Mouse (Mus musculus): Measurements from ENCODE around the gene Eml5. TPM values are rescaled to one million over a fixed set of nuclear protein-coding genes. Genes with fewer than 3 reads are reported as not detected.
A peak's percentile ranks its signal among the peaks of the same experiment; 100 is the strongest.

Eml5 gene
- total RNA-seq (2021): 10 to 100 TPM; 48.0 to 48.6 TPM
- long read RNA-seq, experiment 1, partial matches to known transcripts: 1 of 2 reads
- long read RNA-seq, experiment 1, other reads (novel, unspliced or antisense): 1 of 2 reads
- long read RNA-seq, experiment 2, partial matches to known transcripts: 1 of 8 reads
- long read RNA-seq, experiment 2, other reads (novel, unspliced or antisense): 7 of 8 reads

DNA sequence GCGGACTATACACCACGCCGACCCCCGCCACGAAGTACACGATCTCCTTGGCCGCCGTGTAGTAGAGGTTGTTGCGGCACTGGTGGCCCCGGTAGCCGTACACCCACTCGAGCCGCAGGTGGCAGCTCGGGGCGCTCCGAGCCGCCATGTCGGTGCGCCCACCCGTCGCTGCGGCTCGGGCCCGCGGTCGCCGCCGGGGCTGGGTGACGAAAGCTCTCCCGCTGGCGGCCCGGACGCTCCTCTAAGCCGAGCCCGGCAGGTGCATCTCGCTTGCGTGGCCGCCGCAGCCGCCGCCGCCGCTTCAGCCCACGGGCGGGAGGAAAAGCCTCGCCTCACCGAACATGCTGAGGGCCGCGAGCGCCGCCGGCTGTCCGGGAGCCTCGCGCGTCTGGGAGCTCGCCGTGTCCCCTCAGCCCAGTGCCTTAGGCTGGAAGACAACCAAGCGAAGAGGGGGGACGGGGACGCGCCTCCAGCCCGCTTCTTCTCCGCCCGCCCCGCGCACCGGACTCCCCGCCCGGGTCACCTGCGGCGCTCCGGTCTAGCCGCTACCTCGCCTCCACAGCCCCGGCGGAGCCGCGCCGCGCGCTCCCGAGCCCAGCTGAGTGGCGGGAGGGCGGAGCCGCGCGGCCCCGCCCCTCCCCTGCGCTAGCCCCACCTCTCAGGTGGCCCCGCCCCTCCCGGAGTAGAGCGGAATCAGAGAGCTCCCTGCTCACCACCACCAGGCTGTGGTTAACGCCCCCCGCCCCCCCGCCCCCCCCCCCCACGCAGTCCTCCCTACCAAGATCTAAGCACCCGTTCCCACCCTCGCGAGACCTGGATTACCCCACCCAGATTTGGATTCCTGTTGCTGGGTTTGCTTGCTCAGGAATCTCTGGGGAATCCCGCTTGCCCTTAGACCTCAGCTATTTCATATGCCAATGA, at the start of gene Eml5:
Eml5 (minus strand) TSS at position 604 of the 921 bp plus-strand sequence.
- DNase-seq (ENCODE audit: low spot score in 2 of 2): peak; percentile 59 to 65

DNA sequence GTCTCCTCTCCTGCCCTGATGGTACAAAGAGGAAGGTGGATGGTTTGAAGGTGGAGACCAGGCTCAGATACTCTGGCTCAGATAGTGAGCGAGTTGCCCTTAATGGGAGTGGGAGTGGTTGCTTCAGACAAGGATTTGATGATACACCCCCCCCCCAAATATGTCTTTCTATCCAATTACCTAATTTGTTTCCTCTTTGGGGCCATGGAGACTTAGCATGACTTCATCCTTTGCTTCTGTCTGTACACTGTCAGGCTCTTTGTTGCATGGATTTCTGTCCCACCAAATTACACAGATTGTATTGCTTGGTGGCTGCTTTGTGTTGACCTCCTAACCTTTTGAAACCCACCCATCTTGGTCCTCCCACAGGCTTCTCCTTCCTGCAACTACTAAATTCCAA, 31.6 kb upstream of the Eml5 start:
- DNase-seq (ENCODE audit: low spot score in 2 of 2): no peak

DNA sequence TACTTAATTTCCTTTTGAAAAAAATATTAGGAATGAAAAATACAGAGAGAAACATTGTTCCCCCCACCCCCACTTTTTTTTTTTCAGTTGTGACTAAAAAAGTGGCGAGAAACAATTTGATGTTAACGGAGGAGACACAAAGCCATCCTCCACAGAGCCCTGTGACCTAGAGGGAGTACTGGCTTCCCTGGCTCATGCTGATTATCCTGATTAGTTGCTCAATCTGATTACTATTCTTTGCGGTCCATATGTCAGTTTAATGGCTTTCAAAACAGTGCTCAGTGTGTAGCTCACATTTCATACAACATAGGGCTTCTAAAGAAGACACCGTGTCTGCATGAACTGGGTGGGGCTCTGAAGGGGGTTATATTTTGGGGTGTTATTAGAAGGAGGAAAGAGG, 31.2 kb upstream of the Eml5 start:
- no peak for DNase-seq (ENCODE audit: low spot score in 2 of 2)

DNA sequence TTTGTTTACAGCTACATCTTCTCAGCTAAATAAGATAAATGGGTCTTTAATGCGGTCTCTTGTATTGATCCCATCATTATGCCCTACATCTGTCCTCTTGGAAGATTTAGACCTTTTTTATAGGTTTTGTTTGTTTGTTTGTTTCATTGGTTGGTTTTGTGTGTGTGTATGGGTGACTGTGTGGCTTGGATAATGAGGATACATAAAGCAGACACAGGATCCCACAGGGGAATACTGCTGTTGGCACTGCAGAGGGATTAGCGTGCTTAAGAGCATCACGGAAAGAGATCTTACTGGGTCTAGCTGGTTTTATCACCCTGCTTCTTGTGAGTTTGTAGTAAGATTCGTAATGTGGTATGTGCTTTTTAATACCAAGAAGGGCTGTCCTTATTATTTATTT, 29.9 kb upstream of the Eml5 start:
- DNase-seq (ENCODE audit: low spot score in 2 of 2): no peak

DNA sequence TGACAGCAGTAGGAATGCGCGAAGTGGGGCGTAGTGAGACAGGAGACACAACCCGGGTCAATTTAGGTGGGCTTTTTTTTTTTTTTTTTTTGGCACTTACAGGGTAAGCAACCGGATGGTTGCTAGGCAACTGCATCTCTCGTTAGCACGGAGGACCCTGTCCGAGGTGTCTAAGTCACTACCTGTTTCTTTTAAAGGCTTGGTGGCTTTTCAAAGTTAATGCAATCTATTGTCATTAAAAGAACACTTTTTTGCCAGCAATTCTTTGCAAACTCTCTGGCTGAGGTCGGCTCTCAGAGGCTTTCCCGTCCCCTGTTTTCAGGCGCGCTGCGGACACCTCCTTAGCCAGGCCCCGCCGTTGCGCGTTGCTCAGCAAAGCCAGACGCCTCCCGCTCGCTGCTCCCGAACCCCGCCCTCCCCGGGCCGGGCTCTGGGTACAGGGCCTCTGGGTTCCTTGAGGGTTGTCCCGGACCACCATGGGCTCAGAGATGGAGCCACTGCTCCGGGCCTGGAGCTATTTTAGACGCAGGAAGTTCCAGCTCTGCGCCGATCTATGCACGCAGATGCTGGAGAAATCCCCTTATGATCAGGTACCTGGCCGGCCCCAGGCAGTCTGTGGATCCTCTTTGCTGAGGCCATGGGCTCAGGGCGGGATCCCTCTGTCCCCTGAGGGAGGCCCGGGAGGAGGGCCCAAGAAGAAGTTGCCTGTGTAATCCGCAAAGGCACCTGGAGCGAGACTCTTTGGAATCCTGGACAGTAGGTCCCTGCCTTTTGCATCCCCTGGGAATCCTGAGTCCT, 19.1 kb upstream of the Eml5 start, which contains the start of gene Ttc8:
Ttc8 (plus strand) TSS at position 381 of the 798 bp plus-strand sequence.
- peak; percentile 69 to 74 for DNase-seq (ENCODE audit: low spot score in 2 of 2)

DNA sequence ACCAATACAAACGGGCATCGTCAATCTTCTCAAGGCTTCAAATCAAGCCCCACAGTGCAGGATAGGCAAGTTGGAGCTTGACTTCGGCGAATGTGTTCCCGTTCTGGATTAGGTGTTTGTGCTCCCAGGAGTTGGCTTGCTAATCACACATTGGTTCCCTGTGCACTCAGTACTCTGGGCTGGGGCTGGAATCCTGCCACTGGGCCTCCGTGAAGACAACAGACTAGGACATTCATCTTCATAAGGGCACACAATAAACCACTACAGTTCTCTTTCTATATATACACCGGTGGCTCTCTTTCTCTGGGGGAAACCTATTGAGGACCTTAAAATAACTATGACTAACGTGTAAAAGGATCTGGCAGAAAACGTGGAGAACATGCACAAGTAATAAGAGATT, 8.8 kb upstream of the Eml5 start:
- DNase-seq (ENCODE audit: low spot score in 2 of 2): no peak

DNA sequence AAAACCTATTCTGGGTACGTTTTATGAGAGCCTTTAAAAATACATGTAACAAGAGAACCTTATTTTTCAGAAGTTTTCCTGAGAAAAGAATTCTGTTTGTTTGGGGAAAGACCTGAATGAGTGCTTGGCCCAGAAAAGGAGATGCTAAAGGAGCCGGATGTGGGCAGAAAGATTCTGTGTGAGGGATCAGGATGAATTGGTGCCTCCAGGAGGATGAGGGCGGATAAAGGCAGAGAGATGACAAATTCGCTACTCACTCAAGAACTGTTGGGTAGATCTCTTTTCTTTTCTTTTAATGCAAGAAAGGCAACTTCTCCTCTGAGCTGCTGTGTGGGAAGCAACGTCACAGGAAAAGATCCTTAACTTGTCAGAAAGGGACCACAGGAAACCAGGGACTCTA, 4.2 kb upstream of the Eml5 start:
- DNase-seq (ENCODE audit: low spot score in 2 of 2): no peak

DNA sequence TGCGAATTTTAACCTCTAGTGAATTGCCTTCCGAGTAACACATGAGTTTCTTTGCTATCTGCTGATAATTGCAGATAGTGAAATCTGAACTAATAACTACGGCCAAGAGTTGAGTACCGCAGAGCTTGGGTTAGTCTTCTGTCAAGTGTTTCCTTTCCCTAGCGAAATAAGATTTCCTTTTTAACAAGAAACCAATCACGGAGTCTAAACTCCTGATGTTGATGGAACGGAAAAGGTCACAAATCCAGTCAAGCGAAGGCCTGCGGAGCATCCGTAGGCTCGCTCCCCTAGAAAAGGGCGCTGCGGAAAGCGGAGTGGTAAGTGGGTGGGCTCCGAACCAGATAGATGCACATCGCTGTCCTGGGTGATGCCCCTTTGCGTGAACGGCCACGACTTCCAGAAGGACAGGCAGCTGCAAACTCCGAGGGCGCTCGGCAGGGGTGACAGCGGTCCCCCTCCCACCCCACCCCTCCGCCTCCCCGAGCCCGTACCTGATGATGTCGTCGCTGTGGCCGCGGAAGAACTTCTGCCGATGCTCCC, 873 bp downstream of the Eml5 start:
- no peak for DNase-seq (ENCODE audit: low spot score in 2 of 2)

DNA sequence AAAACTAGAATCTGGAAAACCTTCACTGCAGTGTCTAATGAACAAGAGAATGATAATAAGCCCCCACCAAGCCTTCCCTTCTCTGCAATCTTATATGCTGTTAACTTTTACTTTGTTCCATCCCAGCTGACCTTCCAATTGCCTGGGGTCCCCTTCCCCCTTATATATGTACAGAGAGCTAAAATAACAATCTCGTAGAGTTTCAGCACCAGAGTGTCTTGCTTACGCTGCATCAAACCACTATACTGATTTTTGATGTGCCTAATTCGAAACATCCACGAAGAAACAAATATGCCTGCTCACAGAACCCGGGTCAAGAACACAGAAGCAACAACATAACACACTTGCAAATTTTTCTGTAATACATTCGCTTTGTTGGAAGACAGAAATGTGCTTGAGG, 1.6 kb downstream of the Eml5 start:
- DNase-seq (ENCODE audit: low spot score in 2 of 2): no peak

DNA sequence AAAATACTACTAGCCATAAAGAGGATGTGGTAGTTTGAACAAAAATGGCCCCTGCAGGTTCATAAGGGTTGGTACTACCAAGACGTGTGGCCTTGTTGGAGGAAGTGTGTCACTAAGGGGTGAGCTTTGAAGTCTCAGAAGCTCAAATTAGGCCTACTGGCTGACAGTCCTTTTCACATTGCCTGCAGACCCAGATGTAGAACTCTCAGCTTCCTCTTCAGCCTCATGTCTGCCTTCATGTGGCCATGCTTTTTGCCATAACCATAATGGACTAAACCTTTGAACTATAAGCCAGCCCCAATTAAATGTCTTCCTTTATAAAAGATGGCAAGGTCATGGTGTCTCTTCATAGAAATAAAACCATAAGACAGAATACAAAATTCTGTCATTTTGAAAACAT, 4.5 kb downstream of the Eml5 start:
- DNase-seq (ENCODE audit: low spot score in 2 of 2): no peak

DNA sequence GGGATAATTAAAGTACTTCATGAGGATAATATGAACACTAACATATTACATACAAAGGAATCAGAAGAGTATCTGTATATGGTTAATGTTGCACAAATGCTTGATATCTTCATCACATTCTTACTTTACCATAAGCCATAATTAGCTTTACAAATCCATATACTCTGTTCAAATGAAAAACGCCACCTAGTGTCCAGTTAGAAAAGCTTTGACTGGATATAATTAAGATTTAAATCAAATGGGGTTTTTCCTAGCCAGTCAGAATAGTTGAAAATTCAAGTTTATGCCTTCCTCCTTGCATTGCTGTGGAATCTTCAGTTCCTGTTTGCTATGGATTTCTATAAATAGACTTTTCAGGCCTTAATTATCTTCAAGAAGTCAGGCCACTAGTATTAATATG, 16.8 kb downstream of the Eml5 start:
- DNase-seq (ENCODE audit: low spot score in 2 of 2): no peak

DNA sequence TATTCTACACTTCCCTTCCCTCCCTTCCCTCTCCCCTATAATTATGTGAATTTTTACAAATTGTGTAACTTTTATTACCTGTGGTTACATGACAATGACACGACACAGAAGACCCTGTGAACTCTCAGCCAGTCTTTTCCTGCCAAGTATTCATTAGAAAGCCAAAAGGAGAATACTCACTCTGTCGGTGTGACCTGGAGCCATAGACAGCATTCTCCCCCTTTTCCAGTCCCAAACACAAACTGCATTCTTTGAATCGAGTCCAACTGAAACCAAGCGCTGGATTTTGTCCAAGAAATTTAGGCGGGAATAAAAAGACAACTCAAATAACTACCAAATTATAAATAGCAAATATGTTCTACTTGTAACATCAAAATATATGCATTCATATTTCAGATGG, 19.5 kb downstream of the Eml5 start:
- no peak for DNase-seq (ENCODE audit: low spot score in 2 of 2)

DNA sequence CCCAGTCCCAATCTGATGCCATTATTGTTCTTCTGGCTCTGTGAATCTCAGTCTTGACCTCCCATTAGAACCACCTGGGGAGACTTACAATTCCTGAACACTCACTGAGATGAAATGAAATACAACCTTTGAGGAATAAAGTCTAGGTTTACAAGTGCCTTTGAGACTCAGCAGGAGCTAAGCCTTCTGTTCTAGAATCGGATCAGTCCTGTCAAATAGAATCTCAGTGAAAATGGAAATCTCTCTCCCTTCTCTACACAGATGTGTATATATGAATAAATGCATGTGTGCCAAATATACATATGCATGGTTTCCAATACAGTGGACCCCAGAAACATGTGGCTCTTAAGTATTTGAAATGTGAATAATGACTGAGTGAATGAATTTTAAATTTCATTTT, 22.6 kb downstream of the Eml5 start:
- no peak for DNase-seq (ENCODE audit: low spot score in 2 of 2)

DNA sequence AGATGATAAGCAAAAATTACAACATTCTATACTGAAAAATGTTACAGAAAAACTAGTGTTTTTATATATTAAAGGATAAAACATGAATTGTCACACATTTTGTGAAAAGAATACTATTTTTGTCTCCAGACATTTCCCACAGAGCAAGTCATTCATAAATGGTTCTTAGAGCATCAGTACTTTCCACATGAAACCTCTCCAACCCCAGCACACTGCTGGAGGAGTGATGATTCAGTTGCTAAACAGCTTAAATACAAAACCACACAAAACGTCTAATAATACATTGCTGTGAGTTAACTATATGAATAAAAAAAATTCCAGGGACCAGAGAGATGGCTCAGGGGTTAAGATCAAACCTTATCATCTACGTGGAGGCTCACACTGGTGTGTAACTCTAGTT, 26.1 kb downstream of the Eml5 start:
- DNase-seq (ENCODE audit: low spot score in 2 of 2): no peak

DNA sequence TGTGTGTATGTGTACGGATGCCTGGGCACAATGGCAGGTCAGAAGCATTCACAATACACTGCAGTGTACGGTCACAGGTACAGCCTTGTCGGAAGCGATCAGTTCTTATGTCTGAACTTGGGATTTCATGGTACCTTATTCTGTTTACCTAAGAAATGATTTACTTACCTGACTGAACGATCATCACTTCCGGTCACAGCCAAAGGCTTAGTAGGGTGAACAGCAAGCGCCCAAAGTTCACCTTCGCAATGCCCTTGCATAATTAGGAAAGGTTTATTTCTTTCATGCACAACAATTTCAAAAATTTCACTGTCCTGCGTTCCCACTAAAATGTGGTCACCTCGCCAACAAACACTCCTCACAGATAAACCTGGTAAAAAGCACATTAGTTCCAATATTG, 28.4 kb downstream of the Eml5 start:
- no peak for DNase-seq (ENCODE audit: low spot score in 2 of 2)

DNA sequence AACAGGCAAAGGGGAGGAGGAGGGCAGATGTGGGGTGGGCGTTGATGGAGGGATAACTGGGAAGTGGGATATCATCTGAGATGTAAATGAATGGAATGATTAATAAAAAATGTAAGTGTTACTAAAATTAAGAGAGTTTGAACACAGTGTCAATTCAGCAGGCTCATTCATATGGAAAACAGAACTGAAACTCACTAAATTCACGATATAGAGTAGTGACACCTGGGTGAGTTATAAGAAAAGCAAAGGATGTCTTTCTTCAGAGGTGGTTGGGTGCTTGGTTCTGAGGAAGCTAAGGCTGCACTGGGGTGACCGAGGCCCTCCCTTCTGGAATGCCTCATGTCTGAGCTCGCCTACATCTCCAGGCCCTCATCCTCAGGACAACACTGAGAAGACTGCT, 37.8 kb downstream of the Eml5 start:
- DNase-seq (ENCODE audit: low spot score in 2 of 2): no peak

DNA sequence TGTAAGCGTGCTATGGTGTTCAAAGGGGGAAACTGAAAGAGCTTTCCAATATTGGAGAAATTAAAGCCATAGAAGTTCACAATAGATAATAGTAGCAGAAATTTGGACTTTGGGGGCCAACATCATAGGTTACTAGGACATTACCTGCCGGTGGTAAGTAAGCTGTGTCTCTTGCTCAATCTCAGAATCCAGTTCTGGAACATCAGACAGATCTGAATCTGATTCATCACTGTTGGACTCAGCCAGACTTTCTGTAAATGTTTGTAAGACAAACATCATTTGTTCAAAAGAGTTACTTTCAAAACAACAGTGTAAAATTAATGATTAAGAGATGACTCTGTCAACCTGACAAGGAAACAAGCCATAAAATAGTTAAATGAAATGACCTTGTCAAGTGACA, 41.0 kb downstream of the Eml5 start:
- DNase-seq (ENCODE audit: low spot score in 2 of 2): no peak

DNA sequence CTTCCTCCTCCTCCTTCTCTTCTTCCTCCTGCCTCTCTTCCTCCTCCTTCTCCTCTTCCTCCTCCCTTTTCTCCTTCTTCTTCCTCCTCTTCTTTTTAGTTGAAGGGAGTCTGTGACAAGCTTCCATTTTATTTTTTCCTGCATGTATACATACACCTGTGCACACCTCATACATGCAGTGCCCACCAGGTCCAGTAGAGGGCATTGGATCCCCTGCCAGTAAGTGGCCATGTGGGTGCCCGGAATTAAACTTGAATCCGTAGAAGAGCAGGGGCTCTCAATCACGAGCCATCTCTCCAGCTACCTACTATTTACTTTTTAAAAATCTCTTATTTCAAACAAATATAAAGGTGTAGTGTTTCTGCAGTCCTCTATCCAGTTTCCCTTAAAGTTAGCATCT, 50.5 kb downstream of the Eml5 start:
- no peak for DNase-seq (ENCODE audit: low spot score in 2 of 2)

DNA sequence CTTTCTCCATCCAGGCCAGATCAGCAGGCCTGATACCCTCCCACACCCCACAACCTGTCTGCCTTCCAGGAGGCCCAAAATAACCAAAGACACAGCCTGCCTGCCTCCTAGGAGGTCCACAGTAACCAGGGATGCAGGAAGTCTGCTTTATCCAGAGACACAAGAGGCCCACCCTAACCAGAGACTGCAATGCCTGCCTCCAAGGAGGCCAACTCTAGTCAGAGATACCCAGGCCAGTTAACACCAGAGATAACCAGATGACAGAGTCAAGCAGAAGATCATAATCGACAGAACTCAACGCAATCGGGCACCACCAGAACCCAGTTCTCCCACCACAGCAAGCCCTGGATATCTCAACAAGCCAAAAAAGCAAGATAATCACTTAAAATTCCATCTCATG, 56.5 kb downstream of the Eml5 start:
- no peak for DNase-seq (ENCODE audit: low spot score in 2 of 2)

DNA sequence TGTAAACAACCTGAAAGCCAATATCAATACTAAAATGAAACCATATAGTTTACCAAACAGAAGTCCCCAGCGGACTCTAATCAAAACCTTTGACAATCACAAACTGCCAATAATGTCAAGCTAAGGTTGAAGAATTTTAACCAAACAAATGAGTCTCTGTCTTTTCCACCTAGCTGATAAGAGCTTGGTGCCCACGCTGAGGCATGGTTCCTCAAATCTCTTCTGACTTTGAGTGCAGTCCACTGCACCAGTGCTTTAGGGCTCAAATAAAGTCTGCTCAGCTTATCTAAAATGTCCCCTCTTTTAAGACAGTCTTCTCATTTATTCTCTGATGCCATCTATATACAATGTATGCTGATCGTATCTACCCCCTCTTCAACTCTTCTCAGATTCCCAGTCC, 61.1 kb downstream of the Eml5 start:
- DNase-seq (ENCODE audit: low spot score in 2 of 2): no peak

DNA sequence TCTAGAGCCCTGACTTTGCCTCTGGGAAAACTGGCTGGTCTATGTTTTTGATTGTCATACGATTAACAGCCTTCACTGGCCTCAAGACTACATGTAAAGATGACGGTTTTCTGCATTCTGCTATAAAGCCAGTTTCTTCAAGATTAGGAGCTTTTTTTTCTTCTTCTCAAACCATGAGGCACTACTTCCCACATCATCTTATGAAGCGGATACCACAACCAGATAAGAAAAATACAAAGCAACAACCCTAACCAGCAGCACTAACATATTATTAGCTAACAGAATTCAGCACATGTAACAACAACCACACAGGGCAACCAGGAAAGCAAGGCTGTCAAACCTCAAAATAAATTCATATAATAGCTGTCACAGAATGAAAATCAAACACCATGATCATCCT, 63.3 kb downstream of the Eml5 start:
- DNase-seq (ENCODE audit: low spot score in 2 of 2): no peak

DNA sequence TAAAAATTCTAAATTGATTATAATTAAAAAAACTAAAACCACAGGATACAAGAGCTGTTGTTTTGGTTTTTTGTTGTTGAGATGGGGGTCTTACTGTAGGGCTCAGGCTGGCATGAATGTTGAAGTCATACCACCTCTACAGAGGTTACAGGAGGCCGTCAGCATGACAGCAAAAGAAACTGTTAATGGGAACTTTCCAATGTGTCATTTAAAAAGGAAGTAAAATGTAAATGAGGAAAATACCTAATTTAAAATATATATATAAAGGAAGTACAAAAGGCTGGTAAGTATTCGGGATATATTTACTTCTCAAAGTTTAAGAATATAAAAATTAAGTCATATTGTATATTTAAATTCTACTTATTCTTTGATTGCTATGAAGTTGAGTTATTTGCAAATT, 65.8 kb downstream of the Eml5 start:
- no peak for DNase-seq (ENCODE audit: low spot score in 2 of 2)

Data from adrenal gland, postnatal 4 days (tissue).